Mouse (Mus musculus) frontal cortex, postnatal 10 days (tissue): Measurements from ENCODE around the gene Shc3.

ENCODE experiments used
- DNase-seq, 2 experiments: peaks; one replicate each; pipeline ENCODE4 v3.0.0; 2022; ENCODE audit warnings: low spot score in 2 of 2, mixed read lengths in 1 of 2

The Shc3 gene

DNA sequence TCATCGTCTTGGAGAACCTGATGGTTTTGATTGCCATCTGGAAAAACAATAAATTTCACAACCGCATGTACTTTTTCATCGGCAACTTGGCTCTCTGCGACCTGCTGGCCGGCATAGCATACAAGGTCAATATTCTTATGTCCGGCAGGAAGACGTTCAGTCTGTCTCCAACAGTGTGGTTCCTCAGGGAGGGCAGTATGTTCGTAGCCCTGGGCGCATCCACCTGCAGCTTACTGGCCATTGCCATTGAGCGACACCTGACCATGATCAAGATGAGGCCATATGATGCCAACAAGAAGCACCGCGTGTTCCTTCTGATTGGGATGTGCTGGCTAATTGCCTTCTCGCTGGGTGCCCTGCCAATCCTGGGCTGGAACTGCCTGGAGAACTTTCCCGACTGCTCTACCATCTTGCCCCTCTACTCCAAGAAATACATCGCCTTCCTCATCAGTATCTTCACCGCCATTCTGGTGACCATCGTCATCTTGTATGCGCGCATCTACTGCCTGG, 150.2 kb downstream of the Shc3 start:
- peak in 1 of 2 experiments; percentile 30 for DNase-seq

DNA sequence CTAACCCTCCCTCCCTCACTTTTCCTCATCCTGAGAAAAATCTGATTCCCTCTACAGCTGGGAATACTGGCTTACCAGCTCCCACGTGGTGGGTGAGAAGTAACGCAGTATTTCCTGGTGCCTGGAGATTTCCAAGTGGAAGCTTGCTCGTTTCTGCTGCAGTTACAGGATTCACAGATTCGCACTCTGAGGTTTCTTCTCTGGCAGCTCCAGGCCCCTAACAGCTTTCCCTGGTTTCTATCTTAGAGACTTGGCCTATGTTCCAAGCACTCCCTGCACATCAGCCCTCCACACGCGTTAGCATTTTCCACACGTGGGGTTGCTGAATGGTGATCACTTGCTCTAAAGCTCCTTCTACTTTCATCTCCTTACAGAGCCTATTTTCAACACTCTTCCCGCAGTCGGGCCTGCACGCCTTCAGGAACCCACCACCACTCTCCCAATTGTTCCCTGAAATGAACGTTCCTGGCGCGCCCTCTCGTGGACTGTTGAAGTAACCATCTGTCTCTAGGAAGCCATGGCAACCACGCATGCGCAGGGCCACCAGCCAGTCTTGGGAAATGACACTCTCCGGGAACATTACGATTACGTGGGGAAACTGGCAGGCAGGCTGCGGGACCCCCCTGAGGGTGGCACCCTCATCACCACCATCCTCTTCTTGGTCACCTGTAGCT, 150.8 kb downstream of the Shc3 start:
- peak; percentile 90 to 96 for DNase-seq

DNA sequence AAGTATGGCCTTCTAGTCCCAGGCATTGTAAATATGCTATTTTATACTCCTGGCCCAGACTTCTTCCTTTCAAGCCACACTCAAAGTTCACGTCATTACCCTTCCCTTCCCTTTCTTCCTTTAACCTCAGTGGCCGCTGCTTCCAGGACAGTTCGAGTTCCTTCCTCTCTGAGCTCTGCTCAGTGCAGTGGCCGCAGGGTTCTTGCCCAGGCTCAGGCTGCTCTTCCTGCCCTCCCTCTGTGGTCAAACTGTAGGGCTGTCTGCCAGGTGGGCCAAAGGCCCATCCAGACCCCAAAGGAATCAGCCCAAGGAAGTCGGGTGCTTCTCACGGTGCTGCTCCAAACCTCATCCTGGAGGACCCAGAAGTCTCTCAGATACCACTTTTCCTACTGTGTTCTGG, 151.4 kb downstream of the Shc3 start:
- peak in 1 of 2 experiments; percentile 25 for DNase-seq

DNA sequence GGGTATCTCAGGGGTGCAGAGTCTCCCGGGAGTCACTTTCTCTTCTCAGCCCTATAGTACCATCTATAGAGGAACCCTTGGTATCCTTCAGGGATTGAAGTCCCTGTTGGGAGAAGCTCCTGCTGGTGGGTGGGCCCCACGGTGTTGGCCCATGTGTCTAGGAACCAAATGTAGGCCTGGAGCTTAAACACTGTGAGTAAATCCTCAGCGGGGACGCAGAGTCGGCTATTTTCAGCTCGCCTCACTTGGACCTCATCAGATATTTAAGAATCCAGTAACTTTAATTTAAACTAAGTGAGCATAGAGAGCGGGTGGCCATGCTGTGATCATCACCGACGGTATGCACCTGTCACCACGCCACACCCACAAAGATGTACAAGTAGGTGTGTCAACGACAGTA, 152.5 kb downstream of the Shc3 start:
- DNase-seq: no peak

DNA sequence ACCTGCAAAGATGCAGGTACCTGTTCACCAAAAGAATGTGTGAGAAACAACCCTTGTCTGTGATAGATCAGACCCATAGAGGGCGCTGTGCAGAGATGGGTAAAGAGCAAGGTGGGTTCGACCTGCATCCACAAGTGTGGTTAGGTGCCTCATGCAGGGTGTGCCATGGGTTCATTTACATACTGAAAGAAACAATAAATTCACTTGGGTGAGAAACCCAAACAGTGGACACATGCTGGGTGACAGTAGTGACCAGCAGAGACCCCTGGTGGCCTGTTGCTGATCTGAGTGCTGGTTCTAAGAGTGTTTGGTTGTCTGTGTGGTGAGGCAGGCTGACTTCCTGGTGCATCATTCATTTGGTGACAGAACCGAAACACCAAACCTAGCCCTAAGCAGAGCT, 155.8 kb downstream of the Shc3 start:
- DNase-seq: no peak

DNA sequence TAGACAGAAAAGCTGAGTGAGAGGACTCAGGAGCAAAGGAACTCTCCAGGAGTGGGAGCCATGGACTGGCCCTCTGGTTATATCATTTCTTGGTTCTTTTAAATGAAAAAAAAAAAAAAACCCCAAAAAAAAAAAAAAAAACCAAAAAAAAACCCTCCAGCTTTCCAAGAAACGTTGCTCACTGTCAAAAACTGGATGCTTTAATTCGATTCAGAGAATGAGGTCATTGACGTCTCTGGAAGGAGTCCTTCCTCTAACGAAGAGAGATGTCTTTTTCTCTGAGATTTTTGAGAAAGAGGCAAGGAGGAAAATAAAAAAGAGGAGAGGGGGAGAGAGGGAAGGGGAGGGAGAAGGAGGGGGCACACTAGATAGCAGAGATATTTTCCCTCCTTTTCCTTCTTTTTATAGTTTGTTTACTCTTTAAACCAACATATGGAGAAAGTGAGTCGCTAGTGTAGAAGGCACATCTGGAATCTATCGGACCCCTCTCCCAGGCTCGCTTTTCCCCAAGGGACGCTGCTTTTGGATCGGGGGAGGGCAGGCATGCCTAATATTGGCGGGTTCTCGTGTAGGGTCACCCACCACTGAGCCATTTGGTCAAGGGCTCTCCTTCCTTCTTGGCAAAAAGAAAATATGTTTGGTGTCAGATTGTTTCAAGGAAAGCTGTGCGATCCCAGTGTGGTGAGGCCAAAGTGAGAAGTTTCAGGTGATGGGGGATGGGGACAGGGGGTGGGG, 157.4 kb downstream of the Shc3 start:
- no peak for DNase-seq

DNA sequence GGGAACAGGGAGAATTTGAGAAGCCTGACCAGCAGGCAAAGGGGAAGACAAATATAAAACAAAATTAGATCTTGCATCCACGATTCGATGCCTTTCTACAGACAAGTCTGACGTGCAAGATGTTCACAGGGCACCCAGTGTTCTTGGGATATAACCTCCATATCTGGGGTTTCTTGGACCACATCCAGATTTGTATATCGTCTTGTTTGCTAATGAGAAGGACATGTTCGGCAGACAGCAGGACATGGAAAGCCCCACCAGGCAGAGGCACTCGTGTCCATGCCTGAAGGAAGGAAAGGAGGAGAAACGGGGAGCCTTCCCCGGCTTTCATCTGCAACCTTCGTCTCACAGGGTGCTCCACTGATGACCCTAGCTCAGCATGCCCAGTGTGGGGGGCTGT, 158.0 kb downstream of the Shc3 start:
- DNase-seq: no peak

DNA sequence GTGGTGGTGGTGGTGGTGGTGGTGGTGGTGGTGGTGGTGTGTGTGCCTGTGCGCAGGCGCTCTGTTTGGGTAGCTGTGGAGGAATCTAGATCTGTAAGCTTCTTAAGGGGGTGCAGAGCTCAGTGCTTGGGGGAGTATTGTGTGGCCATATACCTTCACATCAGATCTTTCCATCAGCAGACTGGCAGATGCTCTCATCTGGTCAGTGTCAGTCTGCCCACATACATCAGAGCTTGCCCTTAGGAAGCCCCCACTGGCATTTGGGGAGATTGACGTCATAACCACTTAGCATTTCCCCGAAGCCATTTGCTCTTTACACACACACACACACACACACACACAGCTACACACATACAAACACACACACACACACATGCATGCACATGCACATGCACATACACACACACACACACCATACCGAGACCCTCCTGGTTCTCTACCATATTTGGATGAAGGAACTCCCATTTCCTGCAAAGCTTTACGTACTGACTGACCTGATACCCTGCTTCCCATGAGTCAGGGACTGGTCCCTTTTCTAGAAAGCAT, 159.2 kb downstream of the Shc3 start:
- DNase-seq: no peak

DNA sequence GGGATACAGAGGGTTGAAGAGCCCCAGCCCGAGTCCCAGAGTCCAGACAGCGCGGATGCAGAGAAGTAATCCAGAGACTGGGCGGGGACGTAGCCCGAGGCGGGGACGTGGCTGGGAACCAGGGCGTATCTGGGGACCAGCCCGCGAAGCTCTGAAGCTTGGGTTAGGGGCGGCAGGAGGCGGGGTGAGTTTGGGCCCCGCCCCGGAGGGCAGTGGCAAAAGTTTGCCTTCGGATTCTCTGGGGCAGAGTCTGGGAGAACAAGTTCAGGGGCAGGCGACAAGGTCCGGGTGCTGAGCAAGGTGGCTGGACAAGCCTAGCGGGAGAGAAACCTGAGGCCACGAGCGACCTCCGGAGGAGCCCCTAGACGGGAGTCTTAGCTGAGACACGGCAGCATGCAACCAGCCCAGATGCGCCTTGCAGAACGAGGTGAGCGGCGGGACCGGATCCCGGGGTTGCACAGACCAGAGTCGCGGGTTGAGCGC, 160.7 kb downstream of the Shc3 start, which contains the start of gene S1pr3:
Gene S1pr3, plus strand, starts transcription at position 121 of the 483 bp plus-strand sequence.
- DNase-seq: no peak

DNA sequence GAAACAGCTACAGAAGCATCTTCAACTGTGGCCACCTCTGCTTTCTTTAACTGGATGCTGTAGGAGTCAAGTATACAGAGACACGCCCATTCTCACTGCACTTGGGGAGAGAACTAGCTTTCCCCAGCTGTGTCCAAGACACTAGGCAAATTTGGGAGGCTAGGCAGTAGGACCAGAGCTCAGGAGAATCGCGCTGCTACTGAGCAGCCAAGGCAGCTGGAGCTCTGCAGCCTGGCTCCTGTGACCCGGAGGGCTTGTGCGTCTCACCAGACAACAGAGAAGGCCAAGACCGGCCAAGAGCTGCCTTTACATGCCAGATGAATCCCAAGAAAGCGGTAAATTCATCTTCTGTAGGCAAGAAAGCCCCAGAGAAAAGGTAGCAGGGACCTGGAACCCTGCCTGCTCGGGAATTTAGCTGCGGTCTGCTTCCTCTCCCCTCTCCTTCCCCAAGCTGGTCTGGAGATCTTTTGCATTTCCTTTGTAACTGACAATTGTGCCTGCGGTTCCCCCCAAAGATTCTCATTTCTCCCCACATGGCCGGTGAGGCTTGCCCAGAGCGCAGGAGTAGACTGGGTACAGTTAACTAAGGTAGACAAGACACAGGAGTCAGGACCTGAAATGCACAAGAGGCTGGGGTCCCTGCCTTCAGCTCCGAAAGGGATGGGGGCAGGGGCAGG, 161.5 kb downstream of the Shc3 start:
- no peak for DNase-seq

DNA sequence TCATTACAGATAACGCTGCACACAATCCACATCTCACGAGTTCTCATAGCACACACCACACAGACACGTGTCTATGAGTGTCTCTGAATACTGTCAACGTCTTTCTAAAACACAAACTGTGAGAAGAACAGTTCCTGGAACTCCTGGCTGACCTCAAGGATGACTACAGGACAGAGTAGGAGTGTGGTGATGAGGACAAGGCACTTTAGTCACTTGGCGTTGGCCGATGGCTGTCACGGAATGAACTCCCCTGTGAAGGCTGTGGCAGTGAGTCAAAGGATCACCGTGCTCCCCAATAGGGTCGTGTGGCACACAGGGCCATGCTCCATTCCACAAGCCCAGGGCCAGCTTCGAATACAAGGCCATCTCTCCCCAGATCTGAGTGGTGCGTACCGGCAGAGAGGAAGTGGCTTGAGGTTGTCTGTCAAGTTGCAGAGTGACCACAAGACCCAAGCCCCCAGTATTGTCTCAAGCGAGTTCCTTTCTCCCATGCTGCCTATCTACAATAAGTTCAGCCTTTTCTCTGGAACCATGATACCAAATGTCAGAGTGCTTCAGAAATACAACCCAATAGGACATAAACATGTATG, 163.4 kb downstream of the Shc3 start:
- no peak for DNase-seq

DNA sequence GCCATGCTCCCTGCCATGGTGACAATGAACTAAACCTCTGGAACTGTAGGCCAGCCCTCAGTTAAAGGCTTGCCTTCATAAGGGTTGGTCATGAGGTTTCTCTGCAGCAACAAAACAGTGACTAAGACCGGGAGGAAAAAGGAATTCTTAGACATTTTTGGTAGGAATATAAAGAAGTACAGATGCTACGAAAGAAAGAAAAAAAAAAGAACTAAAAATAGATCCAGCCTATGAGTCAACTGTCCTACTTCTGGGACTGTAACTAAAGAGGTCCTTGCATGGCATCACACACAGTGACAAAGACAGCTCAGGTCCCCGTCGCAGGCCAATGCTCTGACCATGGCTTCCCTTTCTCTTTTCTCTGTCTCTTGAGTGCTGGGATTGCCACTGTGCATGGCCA, 164.7 kb downstream of the Shc3 start:
- DNase-seq: no peak

DNA sequence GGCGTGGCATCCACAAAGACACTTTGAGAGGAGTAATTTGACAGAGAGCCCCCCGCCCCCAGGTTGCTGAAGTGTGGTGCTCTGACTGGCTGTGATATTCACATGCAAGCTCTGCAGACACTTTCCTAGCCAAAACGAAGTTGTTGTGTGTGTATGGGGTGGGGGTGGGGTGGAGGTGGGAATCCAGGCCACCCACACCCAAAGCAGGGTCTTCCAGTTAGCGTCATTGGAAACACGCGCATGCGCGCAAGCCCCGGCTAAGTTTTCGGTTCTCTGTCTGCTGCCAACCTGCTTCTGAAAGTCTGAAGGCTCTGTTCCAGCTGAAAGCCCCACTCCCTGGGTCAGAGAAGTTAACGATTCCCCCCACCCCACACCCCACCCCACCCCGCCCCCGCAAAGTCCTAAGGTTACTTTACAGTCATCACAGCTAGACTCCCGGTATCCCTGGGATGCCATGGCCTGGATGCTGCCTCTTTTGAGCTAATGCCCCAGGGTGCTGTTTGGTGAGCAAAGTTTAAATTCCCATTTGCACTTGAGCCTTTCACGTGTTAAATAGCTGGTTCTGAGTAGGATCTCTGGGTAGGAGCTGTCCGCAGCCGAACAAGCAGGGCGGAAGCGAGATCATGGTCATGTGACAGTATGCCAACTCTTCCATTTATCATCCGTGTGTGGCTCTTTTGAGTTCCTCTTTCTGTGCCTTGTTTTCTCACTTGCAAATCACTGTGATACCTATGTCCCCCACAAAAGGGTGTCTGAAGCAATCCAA, 168.3 kb downstream of the Shc3 start:
- no peak for DNase-seq

DNA sequence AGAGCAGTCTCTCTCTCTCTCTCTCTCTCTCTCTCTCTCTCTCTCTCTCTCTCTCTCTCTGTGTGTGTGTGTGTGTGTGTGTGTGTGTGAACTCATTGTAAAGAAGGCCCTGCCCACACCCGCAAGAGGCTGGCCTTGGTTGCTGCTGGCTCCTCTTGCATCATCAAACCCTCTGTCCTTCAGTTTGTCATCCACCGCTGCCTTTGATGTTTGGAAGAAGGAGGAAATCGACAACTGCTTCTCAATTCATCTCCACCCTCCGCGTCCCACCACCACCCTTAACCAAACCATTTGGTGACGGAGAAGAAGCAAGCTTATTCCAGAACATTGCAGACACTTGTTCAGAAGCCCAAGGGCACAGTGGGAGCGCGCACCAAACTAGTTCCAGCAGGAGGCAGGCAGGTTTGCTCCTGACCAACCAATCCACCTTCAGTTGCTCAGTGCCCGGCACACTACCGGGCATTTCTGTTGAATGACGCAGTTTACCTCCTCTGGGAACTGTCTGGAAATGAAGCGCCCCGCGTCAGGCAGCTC, 169.0 kb downstream of the Shc3 start:
- DNase-seq: no peak

DNA sequence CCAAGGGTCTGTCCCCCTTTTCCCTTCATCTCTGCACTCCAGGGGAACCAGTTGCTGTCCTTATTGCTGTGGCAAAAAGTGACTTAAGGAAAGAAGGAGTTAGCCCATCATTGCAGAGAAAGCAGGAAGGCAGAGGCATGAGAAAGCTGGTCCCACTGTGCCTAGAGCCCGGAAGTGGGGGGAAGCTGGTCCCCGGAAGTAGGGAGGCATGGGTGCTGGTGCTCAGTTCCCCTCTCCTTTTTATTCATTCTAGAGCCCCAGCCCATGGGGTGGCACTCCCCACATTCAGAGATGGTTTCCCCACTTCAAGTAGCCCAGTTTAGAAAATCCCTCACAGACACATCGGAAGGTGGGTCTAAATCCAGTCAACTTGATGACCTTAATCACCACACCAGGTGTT, 169.7 kb downstream of the Shc3 start:
- DNase-seq: no peak

DNA sequence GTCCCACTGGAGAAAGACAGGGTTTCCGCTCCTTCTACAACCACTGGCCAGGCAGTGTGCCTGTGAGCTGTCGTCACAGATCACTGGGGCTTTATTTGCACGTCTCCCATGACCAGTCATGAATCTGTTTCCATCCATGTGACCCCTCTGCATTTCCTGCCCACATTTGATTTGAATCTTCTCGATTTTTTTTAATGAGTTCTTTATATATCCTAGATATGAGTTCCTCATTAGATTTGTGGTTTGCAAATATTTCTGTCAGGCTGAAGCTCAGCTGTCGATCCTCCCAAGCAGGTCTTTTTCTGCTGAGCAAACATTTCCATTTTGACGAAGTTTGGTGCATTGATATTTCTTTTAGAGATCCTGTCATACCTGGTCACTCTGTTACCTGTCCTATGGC, 171.4 kb downstream of the Shc3 start:
- DNase-seq: no peak

DNA sequence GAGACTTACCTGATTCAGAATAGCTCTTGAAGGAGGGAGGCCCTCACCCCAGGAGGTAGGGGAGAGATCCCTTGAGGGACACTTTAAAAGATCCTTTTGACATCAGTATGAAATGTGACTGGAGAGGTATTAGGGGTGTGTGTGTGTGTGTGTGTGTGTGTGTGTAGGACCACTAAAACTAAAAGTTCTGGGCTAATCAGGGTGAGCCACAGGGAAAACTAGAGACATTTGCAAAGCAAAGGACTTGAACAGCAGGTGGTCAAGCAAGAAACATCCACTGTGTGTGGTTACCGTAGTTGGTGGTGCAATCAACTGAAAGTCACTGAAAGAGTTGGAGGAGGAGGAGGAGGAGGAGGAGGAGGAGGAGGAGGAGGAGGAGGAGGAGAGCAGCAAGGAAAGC, 177.0 kb downstream of the Shc3 start:
- no peak for DNase-seq

DNA sequence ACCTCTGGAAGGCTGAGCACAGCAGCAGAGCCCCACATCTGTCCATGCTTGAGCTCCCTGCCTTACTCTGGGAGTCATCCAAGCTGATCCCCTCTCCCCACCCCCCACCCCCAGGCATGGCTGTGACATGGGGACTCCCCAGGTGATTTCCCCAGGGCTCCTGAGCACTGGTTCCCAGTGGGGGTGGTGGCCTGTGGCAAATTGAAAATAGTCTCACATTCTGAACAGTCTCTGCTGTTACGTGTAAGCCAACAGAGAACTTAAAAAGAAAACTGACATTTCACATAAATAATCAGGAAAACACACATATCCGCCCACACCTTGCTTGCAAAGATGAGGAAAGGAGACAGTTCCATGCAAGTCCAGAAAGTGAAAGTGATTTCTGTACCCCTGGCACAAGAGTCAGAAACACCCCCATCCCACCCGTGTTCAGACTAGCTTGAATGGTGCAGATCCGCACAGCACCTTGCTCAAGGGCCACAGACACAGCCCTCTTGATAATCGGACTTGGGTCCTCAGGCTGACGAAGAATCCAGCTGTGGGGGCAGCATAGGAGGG, 177.8 kb downstream of the Shc3 start:
- no peak for DNase-seq

DNA sequence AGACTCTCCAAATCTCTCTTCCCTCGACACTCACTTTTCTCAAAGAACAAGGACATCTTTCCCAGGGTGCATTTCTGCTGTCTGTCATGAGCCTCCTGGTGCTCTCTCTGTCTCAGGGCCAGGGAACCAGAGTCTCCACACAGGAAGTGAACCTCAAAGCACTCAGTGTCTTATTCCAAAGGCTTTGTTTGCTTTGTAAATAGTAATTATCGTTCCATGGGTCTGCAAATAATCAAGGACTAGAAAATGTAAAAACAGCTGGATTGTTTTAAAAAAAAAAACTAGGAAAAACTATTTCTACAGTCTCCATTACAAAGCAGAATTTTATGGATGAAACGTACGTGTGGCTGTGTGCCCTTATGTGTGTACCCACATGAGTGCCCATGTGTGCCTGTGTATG, 178.8 kb downstream of the Shc3 start:
- DNase-seq: no peak

DNA sequence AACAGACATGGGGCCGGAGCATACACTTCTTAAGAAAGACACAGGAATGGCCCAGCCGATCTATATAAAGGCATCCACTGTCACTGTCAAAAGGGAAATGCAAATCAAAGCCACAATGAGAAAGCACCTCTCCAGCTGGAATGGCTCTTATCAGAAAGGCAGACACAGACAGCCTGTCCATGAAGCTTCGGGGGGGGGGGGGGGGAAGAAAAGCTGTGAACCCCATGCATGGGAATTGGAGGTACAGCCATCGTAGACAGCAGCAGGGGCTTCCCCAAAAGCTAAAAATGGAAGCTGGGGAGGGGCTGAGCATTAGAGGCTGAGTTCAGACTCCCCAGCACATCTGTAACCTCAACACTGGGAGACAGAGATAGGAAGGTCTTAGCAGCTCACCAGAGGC, 181.3 kb downstream of the Shc3 start:
- DNase-seq: no peak

DNA sequence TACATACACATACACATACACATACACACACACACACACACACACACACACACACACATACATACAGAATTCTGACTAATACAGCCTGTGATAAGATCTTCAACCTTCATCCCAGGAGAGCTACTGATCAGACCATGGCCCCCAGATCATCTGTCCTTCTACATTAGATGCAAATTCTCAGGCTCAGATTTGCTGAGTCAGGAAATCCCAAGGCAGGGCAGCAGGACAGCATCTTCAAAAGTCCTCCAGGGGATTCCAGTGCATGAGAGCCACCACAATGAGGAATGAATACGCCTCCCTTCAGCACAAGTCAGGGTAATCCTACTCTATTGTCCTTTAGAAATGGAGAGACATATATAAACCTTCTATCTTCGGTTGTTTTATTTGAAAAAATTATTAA, 184.3 kb downstream of the Shc3 start:
- no peak for DNase-seq
